Mouse (Mus musculus): ENCODE results near the gene Clec4a4. TPM values are rescaled to one million over a fixed set of nuclear protein-coding genes. Genes with fewer than 3 reads are reported as not detected.

The Clec4a4 gene
- not detected in 2 replicates for polyA plus RNA-seq (2012; rRNA removed; ENCODE audit: low replicate concordance)

DNA sequence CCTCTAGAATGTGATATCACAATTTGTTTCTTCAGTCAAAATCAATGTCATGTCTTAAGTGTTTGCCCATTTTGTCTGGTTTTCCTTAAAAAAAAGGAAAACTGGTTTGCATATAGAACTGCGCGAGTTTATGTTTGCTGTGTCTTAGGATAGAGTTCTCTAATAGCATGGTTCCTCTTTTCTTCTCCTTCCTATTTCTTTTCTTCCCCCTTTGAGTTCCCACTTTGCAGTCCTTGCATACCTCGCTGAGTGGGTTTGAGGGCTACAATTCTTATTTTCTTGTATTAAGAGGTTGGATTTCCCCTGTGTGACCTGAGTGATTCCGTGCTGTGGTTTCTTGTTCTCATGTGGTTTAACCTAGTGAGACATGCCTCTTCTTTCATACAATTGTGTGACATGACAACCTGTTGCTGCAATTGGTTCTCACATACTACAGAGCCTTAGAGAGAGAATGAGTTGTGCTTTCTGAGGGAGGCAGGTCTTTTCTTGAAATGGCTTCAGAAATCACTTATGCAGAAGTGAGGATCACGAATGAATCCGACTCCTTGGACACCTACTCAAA lies at the start of gene Clec4a4:
Clec4a4 (plus strand) TSS at position 492 of the 562 bp plus-strand sequence.

DNA sequence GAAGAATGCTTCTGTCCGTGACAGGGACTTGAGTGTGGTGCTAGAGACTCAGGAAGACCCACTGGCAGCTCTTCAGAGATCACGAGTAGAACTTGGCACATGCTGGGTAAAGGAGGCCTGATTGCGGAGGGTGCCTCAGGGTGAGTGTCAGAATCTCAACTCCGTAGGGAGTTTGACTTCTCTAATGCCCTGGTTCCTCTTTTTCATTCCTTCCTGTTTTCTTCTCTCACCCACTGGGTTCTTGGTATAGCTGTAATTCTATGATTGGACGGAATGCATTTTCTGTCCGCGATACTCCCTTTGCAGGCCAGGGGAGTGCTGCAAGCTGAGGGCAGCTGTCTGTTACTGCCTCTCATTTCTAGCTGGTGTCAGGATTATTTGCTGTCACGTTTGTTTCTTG lies 37.8 kb upstream of the Clec4a4 start, which contains the start of gene Clec4a3:
Clec4a3 (plus strand) TSS at position 115 of the 400 bp plus-strand sequence.

DNA sequence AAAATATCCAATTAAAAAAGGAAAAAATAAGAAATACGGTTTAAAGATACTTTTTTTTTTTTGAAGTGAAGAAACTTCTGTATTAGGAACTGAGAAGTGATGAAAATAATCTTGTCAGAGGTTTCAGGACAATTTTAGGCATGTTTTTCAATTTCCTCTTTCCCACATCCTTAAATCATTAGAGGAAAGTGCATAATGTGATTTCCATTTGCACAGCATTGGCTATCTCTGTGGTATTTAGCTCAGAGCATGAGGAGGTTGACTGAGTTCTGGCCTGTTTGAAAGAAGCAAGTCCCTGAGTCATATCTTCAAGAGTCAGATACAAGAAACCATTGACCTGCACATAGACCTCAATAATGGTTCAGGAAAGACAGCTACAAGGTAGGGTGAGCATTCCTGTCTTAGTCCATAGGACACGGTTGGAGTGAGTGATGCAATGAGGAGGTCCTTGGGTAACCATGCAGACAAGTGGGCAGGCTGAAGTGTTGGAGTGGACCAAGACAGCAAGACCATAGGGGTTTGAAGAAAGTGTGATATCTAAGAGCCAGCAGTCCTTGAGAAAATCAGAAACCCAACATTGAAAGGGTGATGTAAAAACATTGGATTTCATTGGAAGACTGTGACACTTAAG lies 59.7 kb downstream of the Clec4a4 start, which contains the start of gene Clec4b1:
Clec4b1 (plus strand) TSS at position 221 of the 631 bp plus-strand sequence.

Other genes starting within 250 kb of the Clec4a4 start
- gene Slc2a3, start 188.7 kb upstream of the Clec4a4 start, polyA plus RNA-seq (2012; rRNA removed; ENCODE audit: low replicate concordance), result 2.0 and 10.3 TPM in 2 replicates
- gene Foxj2, start 170.5 kb upstream of the Clec4a4 start, polyA plus RNA-seq (2012; rRNA removed; ENCODE audit: low replicate concordance), result 10.9 and 17.5 TPM in 2 replicates
- 11.0 and 17.3 TPM in 2 replicates for gene C3ar1, start 134.2 kb upstream of the Clec4a4 start, polyA plus RNA-seq (2012; rRNA removed; ENCODE audit: low replicate concordance)
- 19.9 and 23.6 TPM in 2 replicates for gene Necap1, start 115.9 kb upstream of the Clec4a4 start, polyA plus RNA-seq (2012; rRNA removed; ENCODE audit: low replicate concordance)
- gene Clec4a1, start 68.5 kb upstream of the Clec4a4 start, polyA plus RNA-seq (2012; rRNA removed; ENCODE audit: low replicate concordance), result 8.4 and 10.1 TPM in 2 replicates
- 4.3 and 4.5 TPM in 2 replicates for gene Clec4a3, start 37.9 kb upstream of the Clec4a4 start, polyA plus RNA-seq (2012; rRNA removed; ENCODE audit: low replicate concordance)
- gene Clec4b1, start 59.6 kb downstream of the Clec4a4 start, polyA plus RNA-seq (2012; rRNA removed; ENCODE audit: low replicate concordance), result 6.3 and 6.9 TPM in 2 replicates
- 5.0 and 12.0 TPM in 2 replicates for gene Clec4a2, start 116.1 kb downstream of the Clec4a4 start, polyA plus RNA-seq (2012; rRNA removed; ENCODE audit: low replicate concordance)
- 0.16 TPM in 1 of 2 replicates, not detected in the other for gene Clec4b2, start 182.5 kb downstream of the Clec4a4 start, polyA plus RNA-seq (2012; rRNA removed; ENCODE audit: low replicate concordance)
- 0.85 and 1.9 TPM in 2 replicates for gene Clec4n, start 239.5 kb downstream of the Clec4a4 start, polyA plus RNA-seq (2012; rRNA removed; ENCODE audit: low replicate concordance)